Mouse (Mus musculus) testis, adult 2 months (tissue): ENCODE data around the gene Car11. TPM values are rescaled to one million over a fixed set of nuclear protein-coding genes. Genes with fewer than 3 reads are reported as not detected.

Experiments used
- H3K27ac ChIP-seq: fragments of 200-500 bp; 2 replicates; pipeline ENCODE4 v1.5.1; 2012; ENCODE audit warnings: low read depth, low read length; ENCODE audit not compliant: control insufficient read depth, insufficient read depth
- H3K27me3 ChIP-seq: fragments of 200-500 bp; 2 replicates; pipeline ENCODE4 v1.6.1; 2012; ENCODE audit warnings: mild to moderate bottlenecking, low read length, moderate library complexity; ENCODE audit not compliant: control insufficient read depth, insufficient read depth
- H3K36me3 ChIP-seq: fragments of 200-500 bp; 2 replicates; pipeline ENCODE4 v1.6.1; 2012; ENCODE audit warnings: mild to moderate bottlenecking, low read length; ENCODE audit not compliant: control insufficient read depth, insufficient read depth
- H3K4me1 ChIP-seq: fragments of 200-500 bp; 2 replicates; pipeline ENCODE4 v1.6.1; 2012; ENCODE audit warnings: low read length; ENCODE audit not compliant: control insufficient read depth, insufficient read depth
- H3K4me3 ChIP-seq: fragments of 200-500 bp; 2 replicates; pipeline ENCODE4 v1.5.1; 2012; ENCODE audit warnings: low read depth, mild to moderate bottlenecking, low read length, moderate library complexity, mixed read lengths; ENCODE audit not compliant: control insufficient read depth
- CTCF ChIP-seq: fragments of 200-500 bp; IDR thresholded peaks from 2 replicates; pipeline ENCODE4 v1.5.1; 2012; ENCODE audit warnings: low read depth, mild to moderate bottlenecking, inconsistent platforms, low read length, moderate library complexity; ENCODE audit not compliant: control insufficient read depth, insufficient read depth, insufficient replicate concordance
- POLR2A ChIP-seq: fragments of 200-500 bp; IDR thresholded peaks from 2 replicates; pipeline ENCODE4 v1.6.1; 2012; ENCODE audit warnings: low read depth, mild to moderate bottlenecking, inconsistent platforms, low read length, moderate library complexity; ENCODE audit not compliant: control insufficient read depth
- polyA plus RNA-seq: library from polyadenylated mRNA; depleted of rRNA; stranded (reverse); fragments of >200 nt; gene quantifications from 2 replicates; pipeline ENCODE4 v1.2.3, GENCODE M21; 2012

The Car11 gene
- polyA plus RNA-seq, 1 experiment, result 3.3 TPM

DNA sequence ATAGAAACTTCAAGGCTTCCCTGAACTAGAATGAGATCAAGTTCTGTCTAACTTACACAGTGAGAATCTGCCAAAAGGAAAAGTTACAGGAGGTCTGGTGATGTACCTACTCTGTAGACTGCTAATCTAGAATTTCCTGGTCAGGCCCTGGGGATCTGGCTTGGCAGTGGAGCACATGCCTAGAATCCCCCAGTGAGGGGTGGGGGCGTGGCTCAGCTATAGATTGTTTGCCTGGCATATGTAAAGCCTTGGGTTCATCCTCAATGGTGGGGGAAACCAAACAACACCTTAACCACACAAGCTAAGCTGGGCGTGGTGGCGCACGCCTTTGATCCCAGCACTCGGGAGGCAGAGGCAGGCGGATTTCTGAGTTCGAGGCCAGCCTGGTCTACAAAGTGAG lies 1.7 kb upstream of the Car11 start:
- no peaks in the 10 kb centered on the region for H3K36me3 ChIP-seq
- no peaks in the 10 kb centered on the region; the same call in 1 of the 2 replicates for H3K27me3 ChIP-seq
- peaks cover 21% of the 10 kb centered on the region for H3K4me1 ChIP-seq
- TF ChIP-seq CTCF (no peak), POLR2A (no peak)
- H3K27ac ChIP-seq, result no peak overlapping the region
- H3K4me3 ChIP-seq, result no peak overlapping the region

DNA sequence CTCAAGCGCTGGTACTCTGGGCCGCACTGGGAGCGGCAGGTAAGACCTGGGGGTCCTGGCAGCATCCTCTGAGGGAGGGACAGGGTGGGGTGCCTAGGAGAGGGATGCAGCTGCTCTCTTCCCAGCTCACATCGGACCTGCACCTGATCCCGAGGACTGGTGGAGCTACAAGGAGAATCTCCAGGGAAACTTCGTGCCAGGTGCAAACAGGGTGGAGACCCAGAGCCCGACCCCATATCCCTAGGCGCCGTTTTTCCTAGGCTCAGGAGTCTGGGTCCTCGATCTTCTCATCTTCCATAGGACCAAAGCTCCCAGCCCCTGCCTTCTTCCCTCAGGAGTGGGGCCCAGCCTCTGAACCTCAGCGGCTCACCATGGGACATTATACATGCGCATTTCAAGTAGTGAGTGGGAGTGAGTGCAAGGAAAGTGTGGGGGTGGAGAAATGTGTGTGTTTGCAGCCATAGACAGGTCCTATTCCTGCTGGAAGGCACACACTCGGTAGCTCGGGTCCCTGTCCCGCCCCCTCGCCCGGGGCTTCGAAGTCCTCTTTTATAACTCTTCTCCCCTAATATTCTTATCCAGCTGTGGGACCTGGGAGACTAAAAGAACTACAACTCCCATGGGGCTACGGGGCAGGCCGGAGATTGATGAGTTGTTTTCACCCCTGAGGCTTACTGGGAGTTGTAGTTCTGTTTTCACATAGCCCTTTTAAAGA lies 815 bp downstream of the Car11 start:
- Histone ChIP-seq H3K36me3 (no peaks in the 10 kb centered on the region), H3K4me3 (peak overlapping the region; percentile 42), H3K4me1 (peaks cover 32% of the 10 kb centered on the region), H3K27me3 (no peaks in the 10 kb centered on the region; the same call in 1 of the 2 replicates), H3K27ac (no peak overlapping the region)
- TF ChIP-seq POLR2A (no peak), CTCF (no peak)

DNA sequence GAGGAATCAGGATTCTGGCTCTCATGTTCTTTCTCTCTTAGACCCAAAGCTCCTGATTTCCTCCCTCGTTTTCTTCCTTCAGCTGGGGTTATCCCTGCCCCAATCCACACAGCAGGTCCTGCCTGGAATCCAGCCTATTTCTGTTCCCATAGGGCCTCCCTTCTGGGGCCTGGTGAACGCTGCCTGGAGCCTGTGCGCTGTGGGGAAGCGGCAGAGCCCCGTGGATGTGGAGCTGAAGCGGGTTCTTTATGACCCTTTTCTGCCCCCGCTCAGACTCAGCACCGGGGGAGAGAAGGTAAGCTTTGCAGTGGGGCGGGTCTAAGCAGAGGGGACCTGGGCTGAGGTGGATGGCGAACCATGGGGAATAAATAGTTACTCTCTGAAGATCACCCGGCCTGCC lies 1.4 kb downstream of the Car11 start:
- no peak overlapping the region for H3K27ac ChIP-seq
- no peaks in the 10 kb centered on the region for H3K36me3 ChIP-seq
- H3K27me3 ChIP-seq, result no peaks in the 10 kb centered on the region; the same call in 1 of the 2 replicates
- H3K4me3 ChIP-seq, result no peak overlapping the region; the same call in 1 of the 2 replicates
- H3K4me1 ChIP-seq, result peaks cover 37% of the 10 kb centered on the region
- TF ChIP-seq CTCF, result no peak
- no peak for TF ChIP-seq POLR2A

DNA sequence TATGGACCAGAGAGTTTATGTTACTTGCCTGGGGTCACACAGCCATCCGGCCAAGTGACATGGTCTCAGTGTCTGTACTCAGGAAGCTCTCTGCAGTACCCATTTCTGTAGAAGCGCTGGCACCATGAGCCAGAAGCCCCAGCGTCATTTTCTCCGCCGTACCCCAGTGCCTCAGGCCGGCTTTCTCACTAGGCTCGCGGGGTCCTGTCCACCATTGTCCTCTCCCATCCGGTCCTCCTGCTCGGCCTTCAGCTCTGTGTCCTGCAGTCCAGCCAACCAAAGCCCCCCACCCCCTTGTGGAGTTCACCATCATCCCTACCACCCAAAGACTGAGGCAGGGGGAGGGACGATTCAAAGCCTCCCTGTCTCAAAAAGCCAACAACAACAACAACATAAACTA lies 2.0 kb downstream of the Car11 start:
- Histone ChIP-seq H3K27me3 (no peaks in the 10 kb centered on the region; the same call in 1 of the 2 replicates), H3K36me3 (no peaks in the 10 kb centered on the region), H3K27ac (no peak overlapping the region), H3K4me1 (peaks cover 41% of the 10 kb centered on the region), H3K4me3 (no peak overlapping the region)
- TF ChIP-seq CTCF, result no peak
- no peak for TF ChIP-seq POLR2A

DNA sequence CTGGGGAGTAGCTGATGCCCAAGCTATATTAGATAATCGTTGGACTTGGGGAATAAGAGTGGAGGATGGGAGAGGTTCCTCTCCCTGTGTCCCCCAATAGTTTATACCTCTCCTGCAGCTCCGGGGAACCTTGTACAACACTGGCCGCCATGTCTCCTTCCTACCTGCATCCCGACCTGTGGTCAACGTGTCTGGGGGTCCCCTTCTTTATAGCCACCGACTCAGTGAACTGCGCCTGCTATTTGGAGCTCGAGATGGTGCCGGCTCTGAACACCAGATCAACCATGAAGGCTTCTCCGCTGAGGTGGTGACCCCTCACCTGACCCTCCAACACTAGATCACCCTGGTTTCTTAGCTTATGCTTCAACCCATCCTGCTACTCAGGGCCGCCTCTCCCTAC lies 2.7 kb downstream of the Car11 start:
- TF ChIP-seq CTCF (no peak), POLR2A (no peak)
- Histone ChIP-seq H3K27ac (no peak overlapping the region), H3K36me3 (no peaks in the 10 kb centered on the region), H3K4me3 (no peak overlapping the region), H3K4me1 (peaks cover 47% of the 10 kb centered on the region), H3K27me3 (no peaks in the 10 kb centered on the region; the same call in 1 of the 2 replicates)

DNA sequence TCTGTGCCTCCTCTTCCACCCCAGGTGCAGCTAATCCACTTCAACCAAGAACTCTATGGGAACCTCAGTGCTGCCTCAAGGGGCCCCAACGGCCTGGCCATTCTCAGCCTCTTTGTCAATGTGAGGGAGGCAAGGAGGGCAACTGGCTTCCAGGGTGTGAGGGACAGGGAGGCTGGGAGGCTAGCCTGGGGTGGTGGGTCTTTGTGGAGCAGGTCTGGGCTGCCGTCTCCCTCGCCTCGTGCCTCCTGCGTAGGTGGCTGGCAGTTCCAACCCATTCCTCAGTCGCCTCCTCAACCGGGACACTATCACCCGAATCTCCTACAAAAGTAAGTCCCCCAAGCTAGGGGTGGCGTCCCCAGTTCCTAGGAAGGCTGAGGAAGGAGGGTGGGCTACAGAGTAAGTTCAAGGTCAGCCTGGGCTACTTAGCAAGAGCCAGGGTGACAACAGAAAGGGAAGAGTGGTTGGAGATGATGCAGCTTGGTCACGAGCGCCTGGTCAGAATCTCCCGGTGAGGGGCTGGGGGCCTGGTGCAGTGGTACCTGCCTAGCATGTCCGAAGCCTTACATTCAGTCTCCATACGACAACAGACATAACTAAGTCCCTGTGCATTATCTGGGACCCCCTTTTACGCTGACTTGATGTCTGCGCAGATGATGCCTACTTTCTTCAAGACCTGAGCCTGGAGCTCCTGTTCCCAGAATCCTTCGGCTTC lies 3.3 kb downstream of the Car11 start:
- peaks cover 53% of the 10 kb centered on the region for H3K4me1 ChIP-seq
- H3K27me3 ChIP-seq, result no peaks in the 10 kb centered on the region; the same call in 1 of the 2 replicates
- H3K36me3 ChIP-seq, result no peaks in the 10 kb centered on the region
- H3K27ac ChIP-seq, result no peak overlapping the region
- H3K4me3 ChIP-seq, result no peak overlapping the region
- TF ChIP-seq POLR2A, result no peak
- TF ChIP-seq CTCF, result no peak

DNA sequence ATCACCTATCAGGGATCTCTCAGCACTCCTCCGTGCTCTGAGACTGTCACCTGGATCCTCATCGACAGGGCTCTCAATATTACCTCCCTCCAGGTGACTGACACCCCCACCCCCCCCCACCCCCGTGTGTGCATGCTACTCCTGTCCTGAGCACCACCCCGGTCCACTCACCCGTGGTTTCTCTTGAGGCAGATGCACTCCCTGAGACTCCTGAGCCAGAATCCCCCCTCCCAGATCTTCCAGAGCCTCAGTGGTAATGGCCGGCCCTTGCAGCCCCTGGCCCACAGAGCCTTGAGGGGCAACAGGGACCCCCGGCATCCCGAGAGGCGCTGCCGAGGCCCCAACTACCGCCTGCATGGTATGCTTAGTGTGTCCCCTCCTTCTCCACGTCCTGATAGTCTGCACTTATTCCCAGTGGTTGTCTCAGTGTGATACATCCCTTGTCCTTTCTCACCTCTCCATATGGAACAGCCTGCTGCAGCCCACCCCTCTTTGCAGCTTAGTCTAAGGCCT lies 3.9 kb downstream of the Car11 start:
- no peak overlapping the region for H3K4me3 ChIP-seq
- TF ChIP-seq CTCF (no peak), POLR2A (no peak)
- no peaks in the 10 kb centered on the region for H3K36me3 ChIP-seq
- peaks cover 59% of the 10 kb centered on the region for H3K4me1 ChIP-seq
- peak overlapping the region; percentile 93 for H3K27ac ChIP-seq
- no peaks in the 10 kb centered on the region; the same call in 1 of the 2 replicates for H3K27me3 ChIP-seq
